Mouse (Mus musculus) adipocyte (in vitro differentiated cells): ENCODE measurements around the gene Gm9611.
"Not testable (repeated sequence)": the region's sequence is repeated elsewhere in the genome, so short reads cannot be mapped to it uniquely, and the experiment has no call there.

Experiments
- DNase-seq: peaks from one replicate; pipeline ENCODE4 v3.0.0-alpha.2; 2016; ENCODE audit warnings: low spot score

Gm9611 gene

DNA sequence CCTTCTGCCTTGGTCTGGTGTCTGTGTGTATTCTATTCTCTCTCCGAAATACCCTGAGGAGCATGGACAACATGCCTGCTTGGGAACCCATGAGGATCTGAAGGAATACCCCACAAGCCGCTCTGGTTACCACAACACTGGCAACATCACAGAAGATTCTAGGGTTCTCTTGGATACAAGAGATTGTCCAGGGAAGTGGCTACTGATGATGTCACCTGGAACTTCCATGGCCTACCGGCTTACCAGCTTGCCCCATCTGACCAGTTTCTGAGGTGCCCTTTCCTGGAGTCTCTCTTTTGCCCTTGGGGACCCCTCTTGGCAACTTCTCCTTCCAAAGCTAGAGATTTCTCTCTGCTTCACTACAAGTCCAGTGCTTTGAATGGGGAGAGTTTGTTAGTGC, at the start of gene Gm9611:
Gene Gm9611, minus strand, starts transcription at position 101 of the 400 bp plus-strand sequence.
- not testable (repeated sequence) for DNase-seq

DNA sequence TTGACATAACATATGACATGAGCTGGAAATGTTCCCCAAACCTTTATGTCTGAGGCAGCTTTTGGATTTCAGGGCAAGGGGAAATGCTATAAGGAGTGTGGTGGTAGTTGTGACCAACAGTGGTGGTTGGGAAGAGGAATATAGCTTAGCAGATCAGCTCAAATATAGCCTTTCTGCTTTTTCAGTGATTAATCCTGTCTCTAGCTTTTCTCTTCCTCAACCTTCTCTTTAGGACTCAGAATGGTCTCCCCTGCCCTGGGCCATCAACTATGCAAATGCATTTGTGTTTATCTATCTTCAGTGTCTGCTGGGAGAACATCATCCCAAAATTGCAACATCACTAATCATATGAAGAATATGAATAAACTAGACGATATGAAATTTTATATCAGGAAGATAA, 12.8 kb upstream of the Gm9611 start, which contains the start of gene Gm7995:
Gene Gm7995, plus strand, starts transcription at position 301 of the 400 bp plus-strand sequence.
- not testable (repeated sequence) for DNase-seq

DNA sequence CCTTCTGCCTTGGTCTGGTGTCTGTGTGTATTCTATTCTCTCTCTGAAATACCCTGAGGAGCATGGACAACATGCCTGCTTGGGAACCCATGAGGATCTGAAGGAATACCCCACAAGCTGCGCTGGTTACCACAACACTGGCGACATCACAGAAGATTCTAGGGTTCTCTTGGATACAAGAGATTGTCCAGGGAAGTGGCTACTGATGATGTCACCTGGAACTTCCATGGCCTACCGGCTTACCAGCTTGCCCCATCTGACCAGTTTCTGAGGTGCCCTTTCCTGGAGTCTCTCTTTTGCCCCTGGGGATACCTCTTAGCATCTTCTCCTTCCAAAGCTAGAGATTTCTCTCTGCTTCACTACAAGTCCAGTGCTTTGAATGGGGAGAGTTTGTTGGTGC, 37.2 kb downstream of the Gm9611 start, which contains the start of gene Gm17026:
Gene Gm17026, minus strand, starts transcription at position 101 of the 400 bp plus-strand sequence.
- DNase-seq: not testable (repeated sequence)
